Mouse (Mus musculus) embryonic fibroblast, embryonic 13.5 days (primary cell): Measurements from ENCODE around the gene Rpsa.

Experiments
- CTCF ChIP-seq: IDR thresholded peaks from 2 replicates; pipeline ENCODE4 v1.5.1; 2011; ENCODE audit warnings: mild to moderate bottlenecking, control low read depth, low read length, moderate library complexity, borderline replicate concordance; ENCODE audit not compliant: insufficient read depth
- POLR2A ChIP-seq: IDR thresholded peaks from 2 replicates; pipeline ENCODE4 v1.6.1; 2011; ENCODE audit warnings: low read depth, mild to moderate bottlenecking, control low read depth, low read length, moderate library complexity

DNA sequence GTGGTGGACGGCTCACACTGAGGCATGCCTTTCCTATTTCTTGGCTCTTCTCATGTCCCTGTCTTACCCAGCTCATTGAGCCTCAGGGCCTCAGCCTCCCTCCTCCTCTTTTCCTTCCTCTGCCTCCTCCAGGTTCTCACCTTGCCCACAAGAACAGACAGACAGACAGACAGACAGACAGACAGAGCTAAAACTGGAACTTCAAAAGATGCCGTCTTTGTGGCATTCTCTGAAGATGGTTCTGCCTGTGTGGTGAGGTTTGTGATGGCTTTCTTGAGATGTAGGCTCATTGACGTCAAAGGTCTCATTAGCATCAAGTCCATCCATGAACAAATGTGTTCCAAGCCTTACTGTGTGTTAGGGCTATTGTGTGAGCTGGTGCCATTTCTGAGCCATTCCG is 44.8 kb upstream of the Rpsa start:
- no peak for TF ChIP-seq CTCF
- no peak for TF ChIP-seq POLR2A
